Mouse (Mus musculus): ENCODE results near the gene Slit3. TPM values are rescaled to one million over a fixed set of nuclear protein-coding genes. Genes with fewer than 3 reads are reported as not detected.

The Slit3 gene
- polyA plus RNA-seq, 2 experiments, result 0.20 to 0.23 TPM

DNA sequence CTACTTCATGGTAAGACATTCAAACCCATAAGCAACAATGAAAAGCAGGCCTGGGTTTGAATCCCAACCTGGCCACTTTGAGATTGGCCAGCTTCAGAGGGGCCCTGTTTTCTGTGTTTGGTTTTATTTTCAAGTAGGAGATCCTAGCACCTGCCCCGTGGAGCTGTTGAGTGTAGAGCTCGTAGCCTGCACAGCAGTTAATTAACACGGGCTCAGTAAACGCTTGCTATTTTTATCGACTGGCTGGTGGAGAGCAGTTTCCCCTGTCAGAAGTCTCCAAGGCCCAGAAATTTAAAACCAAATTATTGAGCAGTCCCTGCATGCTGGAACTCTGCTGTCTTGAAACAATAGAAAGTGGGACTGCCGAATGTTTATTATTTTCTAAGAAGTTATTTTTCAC, 136.3 kb downstream of the Slit3 start:
- H3K36me3 ChIP-seq (replicated peaks; ENCODE audit: control insufficient read depth, insufficient read depth, low read depth), result no peaks in the 10 kb centered on the region
- no peak overlapping the region for H3K4me2 ChIP-seq (ENCODE audit: low read depth)
- no peak for ATAC-seq (ENCODE audit: insufficient read depth)
- H3K4me1 ChIP-seq (replicated peaks; ENCODE audit: control insufficient read depth in 2 of 2, insufficient read depth in 2 of 2, low read length in 1 of 2), result no peaks in the 10 kb centered on the region
- H3K27me3 ChIP-seq (ENCODE audit: control insufficient read depth, insufficient read depth, low read length), result no peaks in the 10 kb centered on the region
- H3K4me3 ChIP-seq (ENCODE audit: insufficient read depth in 1 of 2, low read depth in 2 of 2, low read length in 2 of 2), result no peak overlapping the region
- no peak overlapping the region for H3K9ac ChIP-seq (replicated peaks)
- WGBS (ENCODE audit: insufficient replicate concordance), result 69% methylated on average over 6 of the region's 6 CpGs
- H3K9me3 ChIP-seq (ENCODE audit: control insufficient read depth, low read length), result no peaks in the 10 kb centered on the region
- DNase-seq (ENCODE audit: low read depth in 3 of 3, low spot score in 3 of 3), result no peak
- H3K27ac ChIP-seq, result no peak overlapping the region
- no peak for TF ChIP-seq CTCF (IDR thresholded peaks at IDR 0.05; ENCODE audit: low read depth)
- TF ChIP-seq EP300 (IDR thresholded peaks at IDR 0.05; ENCODE audit: low read depth), result no peak

DNA sequence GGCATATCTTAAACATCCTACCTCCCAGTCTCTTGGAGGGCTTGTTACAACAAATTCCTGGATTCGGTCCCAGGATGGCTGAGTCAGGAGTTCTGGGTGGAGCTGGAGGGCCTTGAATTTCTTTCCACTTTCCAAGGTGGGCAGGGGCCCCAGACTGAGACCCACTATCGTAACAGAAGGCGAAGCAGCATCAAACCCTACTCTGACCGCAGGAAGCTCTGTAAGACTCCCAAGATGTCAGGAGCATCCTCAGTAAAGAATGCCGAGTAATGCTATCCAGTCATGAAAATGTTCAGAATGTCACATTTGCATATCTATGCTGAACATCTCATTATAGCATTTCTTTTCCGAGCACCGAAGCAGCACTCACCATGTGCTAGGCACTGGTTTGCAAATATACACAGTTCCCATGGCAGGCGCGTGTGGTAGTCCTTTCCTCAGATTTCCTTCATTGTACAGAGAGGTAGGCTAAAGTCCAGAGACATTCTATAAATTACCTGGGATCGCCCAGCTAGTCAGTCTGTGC, 140.6 kb downstream of the Slit3 start:
- Histone ChIP-seq H3K36me3 (replicated peaks; ENCODE audit: control insufficient read depth, insufficient read depth, low read depth) (no peaks in the 10 kb centered on the region), H3K4me3 (ENCODE audit: insufficient read depth in 1 of 2, low read depth in 2 of 2, low read length in 2 of 2) (no peak overlapping the region), H3K4me2 (ENCODE audit: low read depth) (no peak overlapping the region), H3K4me1 (replicated peaks; ENCODE audit: control insufficient read depth in 2 of 2, insufficient read depth in 2 of 2, low read length in 1 of 2) (no peaks in the 10 kb centered on the region), H3K9ac (replicated peaks) (no peak overlapping the region), H3K27me3 (ENCODE audit: control insufficient read depth, insufficient read depth, low read length) (no peaks in the 10 kb centered on the region), H3K9me3 (ENCODE audit: control insufficient read depth, low read length) (no peaks in the 10 kb centered on the region), H3K27ac (no peak overlapping the region)
- WGBS (ENCODE audit: insufficient replicate concordance), result 68% methylated on average over 10 of the region's 10 CpGs
- TF ChIP-seq EP300 (IDR thresholded peaks at IDR 0.05; ENCODE audit: low read depth) (no peak), CTCF (IDR thresholded peaks at IDR 0.05; ENCODE audit: low read depth) (no peak)
- no peak for ATAC-seq (ENCODE audit: insufficient read depth)
- DNase-seq (ENCODE audit: low read depth in 3 of 3, low spot score in 3 of 3), result no peak

DNA sequence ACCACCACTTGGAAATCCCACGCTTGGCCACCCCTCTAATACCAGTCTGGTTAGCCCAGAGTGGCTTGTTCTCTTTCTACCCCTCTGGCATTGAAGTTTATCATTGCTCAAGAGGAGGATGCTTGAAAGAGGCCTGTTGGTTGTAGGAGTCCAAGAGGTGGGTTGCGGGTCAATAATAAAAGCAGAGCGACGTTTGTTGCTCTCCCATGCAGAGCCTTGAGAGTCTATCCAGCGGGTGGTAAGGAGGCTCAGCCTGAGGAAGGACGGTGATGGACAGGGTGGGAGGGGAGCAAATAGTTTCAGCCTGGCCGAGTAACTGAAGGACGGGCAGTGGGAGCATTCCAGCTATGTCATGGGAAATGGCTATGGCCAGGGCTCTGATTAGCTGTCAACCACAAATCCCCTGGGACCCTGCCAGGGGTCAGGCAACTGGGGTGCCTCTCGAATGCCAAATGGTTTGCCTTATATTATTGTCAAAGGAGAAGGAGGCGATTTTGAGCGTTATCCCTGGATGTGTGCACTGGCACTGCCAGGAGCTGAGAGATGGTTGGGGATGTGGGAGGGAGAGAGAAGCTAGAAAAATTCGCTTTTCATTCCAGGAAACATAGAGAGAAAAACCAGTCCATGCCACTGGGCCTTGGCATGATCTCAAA, 141.4 kb downstream of the Slit3 start:
- Histone ChIP-seq H3K4me1 (replicated peaks; ENCODE audit: control insufficient read depth in 2 of 2, insufficient read depth in 2 of 2, low read length in 1 of 2) (no peaks in the 10 kb centered on the region), H3K36me3 (replicated peaks; ENCODE audit: control insufficient read depth, insufficient read depth, low read depth) (no peaks in the 10 kb centered on the region), H3K27ac (no peak overlapping the region), H3K4me2 (ENCODE audit: low read depth) (no peak overlapping the region), H3K9ac (replicated peaks) (no peak overlapping the region), H3K27me3 (ENCODE audit: control insufficient read depth, insufficient read depth, low read length) (no peaks in the 10 kb centered on the region), H3K9me3 (ENCODE audit: control insufficient read depth, low read length) (no peaks in the 10 kb centered on the region), H3K4me3 (ENCODE audit: insufficient read depth in 1 of 2, low read depth in 2 of 2, low read length in 2 of 2) (no peak overlapping the region)
- DNase-seq (ENCODE audit: low read depth in 3 of 3, low spot score in 3 of 3), result no peak
- ATAC-seq (ENCODE audit: insufficient read depth), result no peak
- 62% methylated on average over 12 of the region's 12 CpGs for WGBS (ENCODE audit: insufficient replicate concordance)
- TF ChIP-seq CTCF (IDR thresholded peaks at IDR 0.05; ENCODE audit: low read depth) (no peak), EP300 (IDR thresholded peaks at IDR 0.05; ENCODE audit: low read depth) (no peak)

- no peak overlapping the region for H3K27ac ChIP-seq
- no peak overlapping the region for H3K4me2 ChIP-seq (ENCODE audit: low read depth)
- ATAC-seq (ENCODE audit: insufficient read depth) (no peak), DNase-seq (ENCODE audit: low read depth in 3 of 3, low spot score in 3 of 3) (no peak)
- 73% methylated on average over 3 of the region's 3 CpGs for WGBS (ENCODE audit: insufficient replicate concordance)
- no peak for TF ChIP-seq CTCF (IDR thresholded peaks at IDR 0.05; ENCODE audit: low read depth)
- TF ChIP-seq EP300 (IDR thresholded peaks at IDR 0.05; ENCODE audit: low read depth), result no peak
- H3K4me3 ChIP-seq (ENCODE audit: insufficient read depth in 1 of 2, low read depth in 2 of 2, low read length in 2 of 2), result no peak overlapping the region
- no peaks in the 10 kb centered on the region for H3K4me1 ChIP-seq (replicated peaks; ENCODE audit: control insufficient read depth in 2 of 2, insufficient read depth in 2 of 2, low read length in 1 of 2)
- H3K27me3 ChIP-seq (ENCODE audit: control insufficient read depth, insufficient read depth, low read length), result no peaks in the 10 kb centered on the region
- H3K9me3 ChIP-seq (ENCODE audit: control insufficient read depth, low read length), result no peaks in the 10 kb centered on the region
- H3K36me3 ChIP-seq (replicated peaks; ENCODE audit: control insufficient read depth, insufficient read depth, low read depth), result no peaks in the 10 kb centered on the region
- no peak overlapping the region for H3K9ac ChIP-seq (replicated peaks)
These were observed 143.7 kb downstream of the Slit3 start for GRCm38 (mm10) chr11:35264749-35265148.

- no peak overlapping the region for H3K9ac ChIP-seq (replicated peaks)
- H3K27me3 ChIP-seq (ENCODE audit: control insufficient read depth, insufficient read depth, low read length), result no peaks in the 10 kb centered on the region
- no peak overlapping the region for H3K27ac ChIP-seq
- no peaks in the 10 kb centered on the region for H3K9me3 ChIP-seq (ENCODE audit: control insufficient read depth, low read length)
- no peaks in the 10 kb centered on the region for H3K4me1 ChIP-seq (replicated peaks; ENCODE audit: control insufficient read depth in 2 of 2, insufficient read depth in 2 of 2, low read length in 1 of 2)
- H3K36me3 ChIP-seq (replicated peaks; ENCODE audit: control insufficient read depth, insufficient read depth, low read depth), result no peaks in the 10 kb centered on the region
- WGBS (ENCODE audit: insufficient replicate concordance), result 78% methylated on average over 9 of the region's 9 CpGs
- H3K4me2 ChIP-seq (ENCODE audit: low read depth), result no peak overlapping the region
- no peak for TF ChIP-seq CTCF (IDR thresholded peaks at IDR 0.05; ENCODE audit: low read depth)
- no peak for TF ChIP-seq EP300 (IDR thresholded peaks at IDR 0.05; ENCODE audit: low read depth)
- no peak for DNase-seq (ENCODE audit: low read depth in 3 of 3, low spot score in 3 of 3)
- H3K4me3 ChIP-seq (ENCODE audit: insufficient read depth in 1 of 2, low read depth in 2 of 2, low read length in 2 of 2), result no peak overlapping the region
- no peak for ATAC-seq (ENCODE audit: insufficient read depth)
These were observed 149.4 kb downstream of the Slit3 start for GRCm38 (mm10) chr11:35270396-35270795.

Data from liver, embryonic 14.5 days (tissue).